Mouse (Mus musculus): ENCODE data around the gene Cebpg.

Gene Cebpg

DNA sequence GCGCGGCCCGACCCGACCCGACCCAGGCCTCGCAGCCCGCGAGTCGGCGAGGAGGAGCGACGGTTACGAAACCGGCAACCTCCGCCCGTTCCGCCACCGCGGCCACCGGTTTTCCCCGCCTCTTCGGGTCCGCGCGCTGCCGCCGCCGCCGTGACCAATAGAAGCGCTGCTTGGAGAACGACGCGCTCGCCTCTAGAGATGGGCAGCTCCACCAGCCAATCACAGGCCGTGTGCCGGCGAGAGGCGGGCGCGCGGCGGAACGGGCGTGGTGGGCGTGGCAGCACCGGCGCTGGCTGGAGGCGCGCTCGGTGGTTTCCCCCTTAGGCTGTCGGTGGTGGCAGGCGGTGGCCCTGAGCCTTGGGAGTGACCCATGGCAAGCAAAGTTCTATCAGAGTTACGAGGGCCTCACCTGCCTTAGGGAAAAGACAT is at the start of gene Cebpg:
Gene Cebpg, minus strand, starts transcription at position 138 of the 429 bp plus-strand sequence.
- peak; percentile 95 to 99 for DNase-seq

GRCm38 (mm10) chr7:35099528-35099927 is 43.2 kb upstream of the Cebpg start:
- no peak for DNase-seq

DNA sequence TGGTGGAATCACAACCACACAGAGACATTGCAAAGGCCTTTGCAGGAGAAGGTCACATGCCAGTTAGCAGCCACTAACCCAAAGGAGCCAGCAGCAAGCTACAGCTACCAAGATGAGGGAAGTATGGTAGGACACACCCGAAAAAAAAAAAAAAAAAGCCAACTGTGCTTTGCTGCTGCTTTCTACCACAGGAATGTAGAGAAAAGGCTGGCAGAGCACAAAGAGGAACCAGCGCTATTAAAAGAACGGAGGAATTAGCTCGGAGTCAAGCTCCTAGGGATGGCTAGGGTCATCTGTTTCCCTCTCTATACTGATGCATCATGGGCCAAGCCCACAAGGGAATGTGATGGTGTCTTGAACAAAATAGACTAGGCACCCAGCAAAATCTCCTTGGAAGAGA is 42.4 kb upstream of the Cebpg start:
- no peak for DNase-seq

- DNase-seq: no peak
These were observed 38.8 kb upstream of the Cebpg start for GRCm38 (mm10) chr7:35094975-35095678.

GRCm38 (mm10) chr7:35090550-35090949 is 34.2 kb upstream of the Cebpg start:
- no peak for DNase-seq

DNA sequence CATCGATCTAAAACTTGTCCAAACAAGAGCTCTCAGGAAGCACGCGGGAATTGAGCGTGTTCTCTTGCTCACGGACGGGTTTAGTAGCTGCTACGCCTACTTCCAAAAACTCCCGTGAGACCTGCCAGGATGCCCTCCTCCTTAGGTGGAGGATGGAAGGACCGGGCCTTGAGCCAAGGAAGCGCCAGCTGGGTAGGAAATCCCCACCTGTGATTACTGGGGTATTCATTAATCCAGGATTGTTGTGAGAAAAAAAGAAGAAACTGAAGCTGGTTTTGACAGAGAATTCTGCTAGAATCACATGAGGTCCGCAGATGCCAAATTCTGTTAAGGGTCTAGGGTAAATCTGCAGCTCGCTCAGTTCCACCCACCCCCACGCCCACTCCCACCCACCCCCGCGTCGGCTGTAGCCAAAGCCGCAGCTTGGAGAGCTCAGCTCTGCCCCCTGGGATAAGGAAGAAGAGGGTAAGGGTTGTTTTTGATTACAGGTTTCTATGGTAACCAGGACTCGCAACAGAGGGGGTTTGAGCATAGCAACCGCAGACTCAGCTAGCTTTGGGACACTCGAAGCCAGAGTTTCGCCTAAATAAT is 30.0 kb upstream of the Cebpg start:
- DNase-seq: no peak

DNA sequence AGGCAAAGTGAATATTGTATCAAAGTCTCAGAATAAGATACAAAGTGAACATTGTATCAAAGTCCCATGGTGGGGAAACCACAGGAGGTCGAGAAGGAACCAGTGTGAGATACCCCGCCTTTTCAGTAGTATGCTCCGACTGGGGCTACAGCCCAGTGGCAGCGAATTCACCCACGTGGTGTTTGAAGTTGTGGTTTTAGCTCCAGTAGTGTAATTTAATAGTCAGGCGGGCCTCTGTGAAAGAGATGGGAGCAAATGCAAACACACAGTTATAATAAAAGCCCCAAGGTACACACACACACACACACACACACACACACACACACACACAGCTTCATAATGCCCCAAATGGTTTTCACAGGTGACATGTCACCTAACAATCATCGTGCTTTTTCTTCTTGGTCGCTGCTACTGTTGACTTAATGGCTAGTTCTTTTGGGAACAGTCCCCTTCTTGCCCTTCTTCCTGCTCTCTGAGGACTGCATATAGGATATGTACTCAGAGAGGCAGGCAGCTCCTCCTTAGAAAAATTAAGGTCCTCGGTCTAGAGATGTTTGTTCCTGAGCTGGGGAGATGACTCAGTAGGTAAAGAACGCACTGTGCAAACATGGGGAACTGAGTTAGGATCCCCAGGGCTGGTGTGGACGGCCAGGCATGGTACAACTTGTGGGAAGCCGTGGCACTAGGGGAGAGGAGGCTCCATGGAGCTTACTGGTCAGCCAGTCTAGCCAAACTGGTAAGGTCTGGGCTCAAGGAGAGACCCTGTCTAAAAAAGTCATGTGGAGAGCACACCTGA is 28.4 kb upstream of the Cebpg start:
- DNase-seq: no peak

GRCm38 (mm10) chr7:35081406-35082104 is 25.2 kb upstream of the Cebpg start:
- DNase-seq: no peak

DNA sequence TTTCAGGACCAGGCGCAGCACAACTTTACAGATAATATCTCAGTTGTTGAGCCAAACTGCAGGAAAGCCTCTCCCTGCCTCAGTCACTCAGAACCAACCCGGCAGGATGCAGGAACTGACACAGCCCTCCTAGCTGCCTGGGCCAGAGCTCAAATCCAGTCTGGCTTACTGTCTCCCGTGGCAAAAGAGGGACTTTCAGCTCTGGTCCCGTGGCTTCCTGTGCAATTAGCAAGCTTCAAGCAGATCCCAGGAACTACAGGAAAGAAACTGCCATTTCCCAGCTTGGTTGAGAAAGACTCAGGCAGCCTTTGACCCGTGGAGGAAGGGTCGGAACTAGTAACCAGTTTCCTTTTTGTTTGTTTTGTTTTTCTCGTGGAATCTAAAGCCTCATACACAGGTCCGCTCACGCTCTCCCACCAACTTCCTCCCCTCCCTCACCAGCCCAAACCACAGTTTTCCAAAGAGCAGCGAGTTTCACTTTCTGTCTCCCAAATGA is 24.5 kb upstream of the Cebpg start:
- no peak for DNase-seq

GRCm38 (mm10) chr7:35076645-35077044 is 20.3 kb upstream of the Cebpg start:
- DNase-seq: no peak

DNA sequence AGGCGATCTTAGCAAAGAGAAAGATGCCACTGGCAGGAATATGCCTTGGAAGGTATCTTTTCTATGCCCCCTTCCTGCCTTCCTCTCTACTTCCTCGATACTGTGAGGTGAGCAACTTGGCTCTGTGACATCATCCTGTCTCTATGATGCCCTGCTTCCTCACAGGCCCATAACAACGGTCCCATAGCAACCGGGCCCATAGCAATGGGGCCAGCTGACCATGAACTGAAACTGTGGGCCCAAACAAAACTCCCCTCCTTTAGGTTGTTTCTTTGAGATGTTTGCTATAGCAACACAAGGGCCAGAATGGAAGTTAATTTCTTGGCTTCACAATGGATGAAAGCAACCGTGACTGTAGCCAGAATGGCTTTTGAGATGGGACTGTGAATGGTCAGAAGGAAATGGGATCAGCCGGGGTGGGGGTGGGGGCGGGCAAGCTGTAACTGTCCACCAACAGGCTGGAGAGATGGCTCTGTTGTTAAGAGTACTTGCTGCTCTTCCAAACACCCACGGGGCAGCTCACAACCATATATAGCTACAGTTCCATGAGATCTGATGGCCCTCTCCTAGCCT is 10.4 kb upstream of the Cebpg start:
- DNase-seq: no peak

DNA sequence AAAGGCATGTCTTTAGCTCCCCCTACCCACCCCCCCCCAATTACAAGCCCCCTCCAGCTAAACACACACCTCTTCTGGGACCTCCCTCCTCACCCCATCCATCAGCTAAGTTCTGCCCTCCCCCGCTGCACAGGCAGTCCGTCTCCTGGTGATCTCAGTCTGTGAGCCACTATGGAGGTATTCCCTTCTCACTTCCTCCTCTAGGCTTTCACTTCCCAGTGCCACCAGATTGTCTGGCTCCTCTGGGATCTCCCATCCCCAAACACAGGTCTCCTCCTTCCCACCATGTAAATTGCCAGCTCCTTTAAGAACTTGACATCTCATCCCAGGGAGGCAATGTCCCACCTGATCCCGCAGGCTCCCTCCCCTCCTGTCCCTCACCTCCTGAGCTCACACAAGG is 9.6 kb upstream of the Cebpg start:
- DNase-seq: no peak

- peak in 1 of 2 experiments; percentile 19 for DNase-seq
These were observed 8.2 kb upstream of the Cebpg start for GRCm38 (mm10) chr7:35064286-35065258.

- DNase-seq: no peak
These were observed 3.1 kb upstream of the Cebpg start for GRCm38 (mm10) chr7:35059467-35059866.

DNA sequence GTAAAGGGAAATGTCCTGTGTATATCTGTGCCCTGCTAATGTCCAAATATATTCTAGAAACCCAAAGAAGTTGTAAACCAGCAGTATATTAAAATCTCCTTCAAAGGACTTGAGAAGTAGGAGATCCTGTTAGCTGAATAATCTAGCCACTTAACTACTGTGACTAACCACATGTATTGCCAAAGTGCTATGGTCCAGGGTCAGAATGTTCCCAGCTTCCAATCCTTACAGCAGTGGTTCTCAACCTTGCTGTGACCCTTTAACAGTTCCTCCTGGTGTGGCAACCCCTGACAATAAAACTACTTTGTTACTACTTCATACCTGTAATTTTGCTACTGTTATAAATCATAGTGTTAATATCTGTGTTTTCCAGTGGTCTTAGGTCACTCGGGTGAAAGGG is 2.0 kb upstream of the Cebpg start:
- no peak for DNase-seq

DNA sequence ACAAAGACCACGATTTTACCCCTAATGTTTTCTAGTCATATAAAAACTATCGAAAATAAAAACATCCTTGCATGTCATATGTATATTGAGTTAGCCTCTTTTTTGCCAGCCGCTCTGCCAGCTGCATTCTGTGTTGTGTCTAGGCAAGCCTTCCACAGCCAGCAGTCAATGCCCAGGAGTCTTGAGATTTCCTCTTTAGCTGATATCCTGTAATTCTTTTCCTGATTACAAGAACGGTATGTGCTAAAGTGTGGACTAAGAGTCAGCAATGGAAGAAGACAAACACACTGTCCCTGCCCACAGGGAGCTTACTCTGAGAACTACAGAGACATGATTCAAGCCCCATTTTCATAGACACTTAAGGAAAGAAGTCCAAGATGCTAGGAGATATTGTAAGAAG is 1.2 kb upstream of the Cebpg start:
- DNase-seq: no peak

DNA sequence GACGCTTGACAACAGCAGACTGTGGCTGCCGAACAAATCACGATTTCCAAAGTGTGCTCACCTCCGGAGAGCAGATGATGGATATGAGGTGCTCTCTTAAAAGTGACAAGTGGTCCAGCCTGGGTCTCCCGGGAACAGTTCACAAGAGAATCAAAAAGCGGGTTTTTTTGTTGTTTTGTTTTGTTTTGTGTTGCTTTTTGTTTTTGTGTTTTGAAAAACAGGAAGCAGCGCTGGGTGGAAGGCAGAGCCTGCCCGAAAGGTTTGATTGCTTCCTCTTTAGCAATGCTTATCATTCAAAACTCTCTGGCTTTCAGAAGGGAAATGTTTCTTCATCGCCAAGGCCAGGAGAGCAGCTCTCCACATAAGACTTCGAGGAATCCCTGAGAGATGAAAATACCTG is 626 bp upstream of the Cebpg start:
- DNase-seq: peak in 1 of 2 experiments; percentile 23

DNA sequence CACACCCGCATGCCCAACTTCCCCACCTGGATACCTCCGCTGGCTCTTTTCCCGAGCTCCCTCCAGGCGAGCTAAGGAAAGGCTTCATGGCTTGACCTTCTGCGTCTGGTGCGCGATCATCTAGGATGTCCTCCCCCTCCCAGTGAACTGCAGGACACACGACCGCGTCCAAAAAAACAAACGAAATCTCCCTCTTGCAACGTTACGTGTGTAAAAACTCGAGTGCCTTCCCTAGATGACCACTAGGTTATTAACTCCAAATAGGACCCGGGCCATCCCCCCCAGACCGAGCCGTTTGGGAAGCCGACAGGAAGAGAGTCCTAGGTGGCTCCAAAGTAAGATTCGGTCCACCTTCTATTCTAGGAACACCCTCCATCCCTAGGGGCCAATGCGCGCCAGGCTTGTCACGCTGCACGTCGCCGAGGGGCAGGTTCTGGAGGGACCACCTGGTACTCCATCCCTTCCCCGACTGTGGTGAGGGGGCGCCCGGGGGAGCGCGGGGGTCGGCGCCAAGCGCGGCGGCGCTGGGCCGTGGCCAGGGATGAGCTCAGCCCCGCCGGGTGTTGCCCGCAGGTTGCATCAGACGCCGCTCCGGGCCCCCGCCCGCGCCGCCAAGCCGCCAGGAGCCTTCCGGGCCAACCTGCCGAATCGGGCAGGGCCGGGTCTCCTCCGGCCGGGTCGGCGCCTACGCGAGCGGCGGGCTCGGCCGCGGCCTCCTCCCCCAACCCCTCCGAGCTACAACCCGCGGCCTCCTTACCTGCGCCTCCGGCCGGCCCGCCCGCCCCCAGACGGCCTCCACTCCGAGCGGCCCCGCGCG is 546 bp downstream of the Cebpg start:
- no peak for DNase-seq

DNA sequence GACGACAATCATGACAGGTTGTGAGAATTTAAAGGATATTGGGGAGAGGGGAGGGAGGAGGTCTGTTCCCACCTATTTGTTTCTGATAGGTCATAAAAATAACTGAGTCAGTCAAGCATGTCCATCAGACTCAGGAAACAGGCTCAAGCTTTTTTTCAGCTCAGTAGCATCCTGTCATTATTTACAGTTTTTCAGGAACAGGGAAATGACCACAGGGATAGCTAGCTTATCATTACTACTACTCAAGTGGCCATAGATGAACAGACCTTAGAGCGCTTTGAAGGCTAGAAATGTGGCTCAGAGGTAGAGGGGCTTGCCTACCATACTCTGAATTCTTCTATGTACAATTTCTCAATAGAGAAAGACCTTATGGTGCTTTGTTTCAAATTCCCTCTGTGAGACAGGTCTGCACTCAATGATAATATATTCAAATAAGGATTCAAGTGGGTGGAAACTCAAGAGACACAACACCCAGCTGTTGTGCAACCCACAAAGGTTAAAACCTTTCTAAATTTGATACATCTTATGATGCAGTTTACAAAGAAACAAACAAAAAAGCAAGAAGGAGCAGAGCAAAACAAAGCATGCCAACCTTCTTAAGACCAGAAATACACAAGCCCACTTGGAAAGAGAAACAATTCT is 1.3 kb downstream of the Cebpg start:
- no peak for DNase-seq

- no peak for DNase-seq
These were observed 2.1 kb downstream of the Cebpg start for GRCm38 (mm10) chr7:35054286-35054685.

Data from spleen, adult 18-20 months (tissue).